Mouse (Mus musculus) kidney, embryonic 14.5 days (tissue): ENCODE results near the gene Spata7. TPM values are rescaled to one million over a fixed set of nuclear protein-coding genes. Genes with fewer than 3 reads are reported as not detected.

Source experiments
- ATAC-seq: fragments of 200-750 bp; cut with Nextera tagmentation; 2 replicates; pipeline ENCODE4 v1.8.0; 2017; ENCODE audit warnings: moderate number of reproducible peaks, mild to moderate bottlenecking, moderate TSS enrichment, moderate library complexity; ENCODE audit not compliant: low FRiP score, low TSS enrichment
- H3K27ac ChIP-seq: fragments of 300-500 bp; sonication (generic); 2 replicates; pipeline ENCODE4 v1.5.1; 2014; ENCODE audit warnings: low read depth, mild to moderate bottlenecking, low read length, moderate library complexity, mixed read lengths
- H3K27me3 ChIP-seq: fragments of 300-500 bp; sonication (generic); 2 replicates; pipeline ENCODE4 v1.6.1; 2014; ENCODE audit warnings: mild to moderate bottlenecking, low read length; ENCODE audit not compliant: control insufficient read depth, insufficient read depth
- H3K36me3 ChIP-seq: fragments of 300-500 bp; sonication (generic); 2 replicates; pipeline ENCODE4 v1.6.1; 2014; ENCODE audit warnings: low read length, mixed read lengths; ENCODE audit not compliant: control insufficient read depth, insufficient read depth
- H3K4me1 ChIP-seq: fragments of 300-500 bp; sonication (generic); 2 replicates; pipeline ENCODE4 v1.6.1; 2014; ENCODE audit warnings: low read length, mixed read lengths; ENCODE audit not compliant: control insufficient read depth, insufficient read depth
- H3K4me2 ChIP-seq: fragments of 300-500 bp; sonication (generic); replicated peaks from 2 replicates; pipeline ENCODE4 v1.6.1; 2014; ENCODE audit warnings: low read depth, mild to moderate bottlenecking, low read length
- H3K4me3 ChIP-seq: fragments of 300-500 bp; sonication (generic); 2 replicates; pipeline ENCODE4 v1.5.1; 2014; ENCODE audit warnings: mild to moderate bottlenecking, low read length
- H3K9ac ChIP-seq: fragments of 300-500 bp; sonication (generic); 2 replicates; pipeline ENCODE4 v1.6.1; 2014; ENCODE audit warnings: low read depth, mild to moderate bottlenecking, low read length, moderate library complexity
- H3K9me3 ChIP-seq: fragments of 300-500 bp; sonication (generic); 2 replicates; pipeline ENCODE4 v1.6.1; 2016; ENCODE audit warnings: low read length; ENCODE audit not compliant: control insufficient read depth
- WGBS: fragments of 180-500 bp; shearing (Covaris S2); extraction: QIAGEN DNeasy Blood & Tissue Kit; methylation state at CpG from one replicate; pipeline ENCODE4 v1.1.7; 2014; 5-methylcytosine and 5-hydroxymethylcytosine counted together
- polyA plus RNA-seq: library from polyadenylated mRNA; unstranded; fragments of >200 nt; fragmentation: Nextera tagmentation; extraction: Ambion mirVana; gene quantifications from 2 replicates; pipeline ENCODE4 v1.2.1, GENCODE M21; 2014

The Spata7 gene
- polyA plus RNA-seq, 1 experiment from 2014 or later, result 18.6 TPM

DNA sequence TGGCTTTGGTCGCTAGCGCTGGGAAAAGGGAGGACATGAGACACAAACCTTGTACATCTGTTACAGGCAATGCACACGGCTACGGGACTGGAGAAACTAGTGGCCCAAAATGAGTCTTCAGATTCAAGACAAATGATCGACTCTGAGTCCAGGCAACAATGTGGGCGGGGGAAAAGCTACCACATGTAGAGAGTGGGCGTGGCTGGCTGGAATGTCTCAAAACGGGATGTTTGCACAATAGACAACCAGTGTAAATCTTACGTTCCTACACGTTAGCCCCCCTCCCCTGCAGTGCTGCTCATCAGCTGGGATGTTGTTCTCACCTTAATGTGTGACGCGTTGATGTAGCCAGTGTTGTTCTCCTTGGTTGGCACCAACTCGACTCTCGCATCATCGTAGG is 54.2 kb downstream of the Spata7 start:
- Histone ChIP-seq H3K4me3 (no peak overlapping the region), H3K9ac (no peak overlapping the region), H3K4me2 (no peak overlapping the region), H3K9me3 (no peaks in the 10 kb centered on the region), H3K27ac (no peak overlapping the region), H3K36me3 (peaks cover 25% of the 10 kb centered on the region; the same call in 1 of the 2 replicates), H3K4me1 (no peaks in the 10 kb centered on the region), H3K27me3 (no peaks in the 10 kb centered on the region)
- 86% methylated on average over 15 of the region's 15 CpGs for WGBS
- no peak for ATAC-seq

- H3K36me3 ChIP-seq, result peaks cover 30% of the 10 kb centered on the region; the same call in 1 of the 2 replicates
- no peak overlapping the region for H3K27ac ChIP-seq
- no peak overlapping the region for H3K9ac ChIP-seq
- H3K4me3 ChIP-seq, result no peak overlapping the region
- whole genome bisulfite sequencing, result 29% methylated on average over 11 of the region's 11 CpGs
- H3K9me3 ChIP-seq, result no peaks in the 10 kb centered on the region
- no peaks in the 10 kb centered on the region for H3K27me3 ChIP-seq
- H3K4me2 ChIP-seq, result no peak overlapping the region
- ATAC-seq, result peak; percentile 33; the same call in 1 of the 2 replicates
- H3K4me1 ChIP-seq, result no peaks in the 10 kb centered on the region
These were observed 55.2 kb downstream of the Spata7 start for GRCm38 (mm10) chr12:98683171-98683570.

GRCm38 (mm10) chr12:98683574-98683973 is 55.6 kb downstream of the Spata7 start:
- Histone ChIP-seq H3K9me3 (no peaks in the 10 kb centered on the region), H3K27ac (no peak overlapping the region), H3K4me2 (no peak overlapping the region), H3K9ac (no peak overlapping the region), H3K27me3 (no peaks in the 10 kb centered on the region), H3K4me3 (no peak overlapping the region), H3K4me1 (no peaks in the 10 kb centered on the region), H3K36me3 (peaks cover 30% of the 10 kb centered on the region; the same call in 1 of the 2 replicates)
- peak; percentile 53; the same call in 1 of the 2 replicates for ATAC-seq
- 25% methylated on average over 6 of the region's 6 CpGs for WGBS

DNA sequence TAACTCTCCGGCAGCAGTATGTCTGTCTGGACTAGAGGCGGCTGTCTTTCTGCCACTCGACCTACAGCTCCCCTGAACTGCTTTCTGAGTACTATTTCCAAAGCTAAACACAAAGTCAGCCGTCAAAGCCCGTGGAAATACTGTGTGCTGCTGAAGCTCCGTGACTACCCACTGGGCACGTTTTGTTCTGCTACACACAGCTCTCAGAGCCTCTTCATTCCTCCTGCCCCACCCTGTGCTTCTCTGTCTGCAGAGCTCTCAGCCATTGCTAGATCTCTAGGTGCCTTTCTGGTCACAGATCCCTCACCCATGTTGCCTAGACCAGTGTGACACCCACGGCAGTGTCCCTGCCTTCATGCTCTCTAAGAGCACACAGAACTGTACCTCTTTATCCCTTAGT is 62.3 kb downstream of the Spata7 start:
- no peaks in the 10 kb centered on the region for H3K27me3 ChIP-seq
- no peak overlapping the region for H3K4me2 ChIP-seq
- H3K9ac ChIP-seq, result no peak overlapping the region
- peaks cover 16% of the 10 kb centered on the region; the same call in 1 of the 2 replicates for H3K36me3 ChIP-seq
- H3K27ac ChIP-seq, result no peak overlapping the region
- no peaks in the 10 kb centered on the region for H3K9me3 ChIP-seq
- no peak for ATAC-seq
- 88% methylated on average over 8 of the region's 8 CpGs for WGBS
- no peaks in the 10 kb centered on the region for H3K4me1 ChIP-seq
- H3K4me3 ChIP-seq, result no peak overlapping the region

DNA sequence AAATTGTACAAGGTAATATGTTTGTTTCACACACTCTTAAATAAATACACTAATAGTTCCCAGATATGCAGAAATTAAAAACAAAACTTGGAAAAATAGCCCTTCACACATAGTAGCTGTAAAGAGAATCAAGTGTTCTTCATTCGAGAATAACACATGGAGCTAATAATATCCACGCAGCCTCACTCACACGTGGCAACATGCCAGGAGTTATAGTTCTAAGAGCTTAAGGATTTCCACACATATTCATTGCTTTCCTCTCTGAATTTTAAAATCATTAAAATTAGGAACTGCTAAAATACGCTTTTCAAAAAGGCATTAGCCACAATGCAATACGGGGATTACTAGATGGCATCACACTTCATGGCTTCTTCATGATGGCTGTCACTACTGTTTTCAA is 69.2 kb downstream of the Spata7 start:
- Histone ChIP-seq H3K9me3 (no peaks in the 10 kb centered on the region), H3K36me3 (peaks cover 7% of the 10 kb centered on the region), H3K4me2 (no peak overlapping the region), H3K27me3 (no peaks in the 10 kb centered on the region), H3K9ac (no peak overlapping the region), H3K27ac (no peak overlapping the region), H3K4me1 (no peaks in the 10 kb centered on the region), H3K4me3 (no peak overlapping the region)
- ATAC-seq, result no peak
- 89% methylated on average over 5 of the region's 5 CpGs for whole genome bisulfite sequencing

GRCm38 (mm10) chr12:98701564-98701963 is 73.6 kb downstream of the Spata7 start:
- WGBS, result 86% methylated on average over 9 of the region's 9 CpGs
- Histone ChIP-seq H3K9me3 (no peaks in the 10 kb centered on the region), H3K36me3 (peaks cover 11% of the 10 kb centered on the region), H3K27me3 (no peaks in the 10 kb centered on the region), H3K27ac (no peak overlapping the region), H3K4me3 (no peak overlapping the region), H3K9ac (no peak overlapping the region), H3K4me1 (no peaks in the 10 kb centered on the region), H3K4me2 (no peak overlapping the region)
- no peak for ATAC-seq

- Histone ChIP-seq H3K9ac (no peak overlapping the region), H3K27me3 (no peaks in the 10 kb centered on the region), H3K9me3 (no peaks in the 10 kb centered on the region), H3K4me1 (no peaks in the 10 kb centered on the region), H3K4me3 (no peak overlapping the region), H3K36me3 (peaks cover 9% of the 10 kb centered on the region), H3K27ac (no peak overlapping the region), H3K4me2 (no peak overlapping the region)
- ATAC-seq, result no peak
- WGBS, result 75% methylated on average over 2 of the region's 2 CpGs
These were observed 75.6 kb downstream of the Spata7 start for GRCm38 (mm10) chr12:98703554-98703953.

GRCm38 (mm10) chr12:98703961-98704360 is 76.0 kb downstream of the Spata7 start:
- Histone ChIP-seq H3K4me1 (no peaks in the 10 kb centered on the region), H3K4me3 (no peak overlapping the region), H3K27me3 (no peaks in the 10 kb centered on the region), H3K9me3 (no peaks in the 10 kb centered on the region), H3K27ac (no peak overlapping the region), H3K36me3 (peaks cover 10% of the 10 kb centered on the region), H3K4me2 (no peak overlapping the region), H3K9ac (no peak overlapping the region)
- no peak for ATAC-seq
- 91% methylated on average over 10 of the region's 10 CpGs for WGBS

DNA sequence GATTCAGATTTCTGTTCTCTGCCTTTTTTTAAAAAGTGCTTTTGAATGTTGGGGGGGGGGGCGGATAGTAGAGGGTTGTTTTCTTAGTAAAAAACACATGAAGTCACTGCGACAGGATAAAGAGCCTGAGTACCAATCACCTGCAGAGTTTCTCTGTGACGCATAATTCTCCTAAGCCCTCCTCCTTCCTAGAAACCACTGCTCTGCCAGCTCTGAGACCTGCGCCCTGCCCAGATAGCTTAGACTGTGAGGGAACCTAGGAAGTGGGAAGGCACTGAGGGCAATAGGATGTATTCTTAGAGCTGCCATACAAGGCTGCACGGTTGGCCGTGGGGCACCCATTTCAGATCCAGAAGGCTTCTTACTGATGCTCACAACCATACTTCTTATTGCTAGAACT is 84.9 kb downstream of the Spata7 start:
- no peak overlapping the region for H3K27ac ChIP-seq

More for the DNA sequence above, 84.9 kb downstream of the Spata7 start:
- H3K36me3 ChIP-seq, result 0 out of 2 replicates have a peak, but pooled peaks cover 4% of the 10 kb centered on the region
- H3K4me1 ChIP-seq, result peaks cover 5% of the 10 kb centered on the region; the same call in 1 of the 2 replicates
- H3K27me3 ChIP-seq, result no peaks in the 10 kb centered on the region
- H3K9ac ChIP-seq, result no peak overlapping the region
- no peak overlapping the region for H3K4me2 ChIP-seq
- 74% methylated on average over 6 of the region's 6 CpGs for whole genome bisulfite sequencing
- no peak for ATAC-seq
- no peak overlapping the region for H3K4me3 ChIP-seq
- H3K9me3 ChIP-seq, result no peaks in the 10 kb centered on the region
